Mouse (Mus musculus): ENCODE results near the gene Rps11. TPM values are rescaled to one million over a fixed set of nuclear protein-coding genes. Genes with fewer than 3 reads are reported as not detected.
"Not testable (repeated sequence)": the region's sequence is repeated elsewhere in the genome, so short reads cannot be mapped to it uniquely, and the experiment has no call there.

The Rps11 gene
- 915 and 960 TPM in 2 replicates for polyA plus RNA-seq (2014; fragmentation: Nextera tagmentation; extraction: Ambion mirVana)

GRCm38 (mm10) chr7:45124224-45125143 lies at the start of gene Rps11:
Gene Rps11, minus strand, starts transcription at chr7:45124439.
- peak within 1 kb of the TSS; percentile 88 for H3K4me2 ChIP-seq (ENCODE audit: low read length)
- WGBS, result under 1% methylated on average over 59 of the region's 59 CpGs
- peak within 1 kb of the TSS; percentile 87 for H3K27ac ChIP-seq (replicated peaks; ENCODE audit: low read depth, low read length)
- H3K4me1 ChIP-seq (ENCODE audit: control insufficient read depth, insufficient read depth, low read length), result peaks cover 18% of the 10 kb centered on the region
- peak; percentile 87 for ATAC-seq (ENCODE audit: low FRiP score, low TSS enrichment)
- H3K36me3 ChIP-seq (ENCODE audit: control insufficient read depth, insufficient read depth, low read length), result peaks cover 66% of the 10 kb centered on the region
- peak within 1 kb of the TSS; percentile 93 for H3K9ac ChIP-seq (replicated peaks; ENCODE audit: low read length)
- H3K9me3 ChIP-seq (ENCODE audit: control insufficient read depth, low read length), result no peaks in the 10 kb centered on the region
- H3K4me3 ChIP-seq (replicated peaks; ENCODE audit: low read depth, low read length), result peak within 1 kb of the TSS; percentile 70
- DNase-seq, result peak; percentile 100
- H3K27me3 ChIP-seq (ENCODE audit: control insufficient read depth, insufficient read depth, low read length), result no peaks in the 10 kb centered on the region

DNA sequence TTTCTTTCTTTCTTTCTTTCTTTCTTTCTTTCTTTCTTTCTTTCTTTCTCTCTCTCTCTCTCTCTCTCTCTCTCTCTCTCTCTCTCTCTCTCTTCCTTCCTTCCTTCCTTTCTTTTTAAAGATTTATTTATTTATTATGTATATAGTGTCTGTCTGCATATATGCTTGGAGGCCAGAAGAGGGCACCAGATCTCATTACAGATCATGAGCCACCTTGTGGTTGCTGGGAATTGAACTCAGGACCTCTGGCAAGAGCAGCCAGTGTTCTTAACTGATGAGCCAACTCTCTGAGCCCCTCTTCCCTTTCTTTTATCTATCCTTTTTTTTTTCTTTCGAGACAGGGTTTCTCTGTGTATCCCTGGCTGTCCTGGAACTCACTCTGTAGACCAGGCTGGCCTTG lies 49.5 kb upstream of the Rps11 start:
- H3K4me1 ChIP-seq (ENCODE audit: control insufficient read depth, insufficient read depth, low read length); ATAC-seq (ENCODE audit: low FRiP score, low TSS enrichment); H3K4me3 ChIP-seq (replicated peaks; ENCODE audit: low read depth, low read length); H3K9me3 ChIP-seq (ENCODE audit: control insufficient read depth, low read length); H3K9ac ChIP-seq (replicated peaks; ENCODE audit: low read length); DNase-seq; H3K36me3 ChIP-seq (ENCODE audit: control insufficient read depth, insufficient read depth, low read length); H3K4me2 ChIP-seq (ENCODE audit: low read length); H3K27ac ChIP-seq (replicated peaks; ENCODE audit: low read depth, low read length): not testable (repeated sequence)
- 68% methylated on average over 1 of the region's 1 CpGs for WGBS
- H3K27me3 ChIP-seq (ENCODE audit: control insufficient read depth, insufficient read depth, low read length), result peaks cover 58% of the 10 kb centered on the region

DNA sequence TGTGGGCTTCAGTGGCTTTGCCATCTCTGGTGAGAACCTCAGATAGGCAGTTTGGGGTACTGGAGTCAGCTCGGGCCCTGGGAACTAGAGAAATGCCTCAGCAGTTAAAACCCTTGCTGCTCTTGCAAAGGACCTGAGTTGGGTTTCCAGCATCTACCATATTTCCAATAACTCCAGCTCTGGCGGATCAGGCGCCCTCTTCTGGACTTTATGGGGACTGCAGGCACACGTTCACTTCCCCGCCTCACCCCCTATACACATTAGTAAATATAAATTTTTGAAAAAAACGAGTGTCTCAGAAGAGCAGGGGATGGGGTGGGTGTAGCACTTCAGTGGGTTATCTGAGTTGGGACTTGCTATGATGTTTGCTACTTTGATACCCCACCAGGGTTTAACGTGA lies 48.7 kb upstream of the Rps11 start:
- no peak for ATAC-seq (ENCODE audit: low FRiP score, low TSS enrichment)
- H3K9ac ChIP-seq (replicated peaks; ENCODE audit: low read length), result no peak overlapping the region
- 65% methylated on average over 7 of the region's 7 CpGs for WGBS
- peaks cover 6% of the 10 kb centered on the region; the same call in 1 of the 2 replicates for H3K4me1 ChIP-seq (ENCODE audit: control insufficient read depth, insufficient read depth, low read length)
- H3K36me3 ChIP-seq (ENCODE audit: control insufficient read depth, insufficient read depth, low read length), result no peaks in the 10 kb centered on the region
- H3K4me3 ChIP-seq (replicated peaks; ENCODE audit: low read depth, low read length), result no peak overlapping the region
- DNase-seq, result no peak
- peaks cover 58% of the 10 kb centered on the region for H3K27me3 ChIP-seq (ENCODE audit: control insufficient read depth, insufficient read depth, low read length)
- no peak overlapping the region for H3K27ac ChIP-seq (replicated peaks; ENCODE audit: low read depth, low read length)
- H3K9me3 ChIP-seq (ENCODE audit: control insufficient read depth, low read length), result no peaks in the 10 kb centered on the region
- no peak overlapping the region for H3K4me2 ChIP-seq (ENCODE audit: low read length)

DNA sequence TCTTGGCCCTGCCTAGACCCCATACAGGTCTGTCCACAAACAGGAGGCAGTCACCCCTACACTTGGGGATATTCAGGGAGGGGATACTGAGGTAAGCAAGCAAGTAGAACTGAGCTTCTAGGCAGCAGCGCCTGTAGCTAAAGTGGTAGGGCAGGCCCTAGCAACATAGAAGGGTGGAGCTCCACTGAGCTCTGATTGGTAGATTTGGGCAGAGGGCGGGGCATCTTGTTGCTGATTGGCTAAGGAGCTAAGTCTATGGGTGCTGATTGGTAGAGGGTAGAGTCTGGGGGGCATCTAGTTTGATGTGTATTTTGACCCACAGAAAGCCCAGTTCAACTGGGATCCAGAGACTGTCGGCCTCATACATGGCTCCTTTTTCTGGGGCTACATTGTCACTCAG lies 45.3 kb upstream of the Rps11 start:
- no peak for DNase-seq
- Histone ChIP-seq H3K27me3 (ENCODE audit: control insufficient read depth, insufficient read depth, low read length) (peaks cover 58% of the 10 kb centered on the region), H3K4me1 (ENCODE audit: control insufficient read depth, insufficient read depth, low read length) (peaks cover 6% of the 10 kb centered on the region; the same call in 1 of the 2 replicates), H3K4me3 (replicated peaks; ENCODE audit: low read depth, low read length) (no peak overlapping the region), H3K27ac (replicated peaks; ENCODE audit: low read depth, low read length) (no peak overlapping the region), H3K9ac (replicated peaks; ENCODE audit: low read length) (no peak overlapping the region), H3K9me3 (ENCODE audit: control insufficient read depth, low read length) (no peaks in the 10 kb centered on the region), H3K36me3 (ENCODE audit: control insufficient read depth, insufficient read depth, low read length) (no peaks in the 10 kb centered on the region), H3K4me2 (ENCODE audit: low read length) (no peak overlapping the region)
- WGBS, result 94% methylated on average over 3 of the region's 3 CpGs
- ATAC-seq (ENCODE audit: low FRiP score, low TSS enrichment), result no peak

GRCm38 (mm10) chr7:45168656-45169055 lies 44.4 kb upstream of the Rps11 start:
- H3K9me3 ChIP-seq (ENCODE audit: control insufficient read depth, low read length), result no peaks in the 10 kb centered on the region
- DNase-seq, result no peak
- H3K4me2 ChIP-seq (ENCODE audit: low read length), result peak overlapping the region; percentile 24; the same call in 1 of the 2 replicates
- peaks cover 59% of the 10 kb centered on the region for H3K27me3 ChIP-seq (ENCODE audit: control insufficient read depth, insufficient read depth, low read length)
- H3K9ac ChIP-seq (replicated peaks; ENCODE audit: low read length), result no peak overlapping the region
- H3K27ac ChIP-seq (replicated peaks; ENCODE audit: low read depth, low read length), result no peak overlapping the region
- peaks cover 9% of the 10 kb centered on the region for H3K4me1 ChIP-seq (ENCODE audit: control insufficient read depth, insufficient read depth, low read length)
- 0 out of 2 replicates have a peak overlapping the region, but pooled peaks have one; percentile 5 for H3K4me3 ChIP-seq (replicated peaks; ENCODE audit: low read depth, low read length)
- ATAC-seq (ENCODE audit: low FRiP score, low TSS enrichment), result no peak
- WGBS, result 3% methylated on average over 24 of the region's 24 CpGs
- H3K36me3 ChIP-seq (ENCODE audit: control insufficient read depth, insufficient read depth, low read length), result no peaks in the 10 kb centered on the region

DNA sequence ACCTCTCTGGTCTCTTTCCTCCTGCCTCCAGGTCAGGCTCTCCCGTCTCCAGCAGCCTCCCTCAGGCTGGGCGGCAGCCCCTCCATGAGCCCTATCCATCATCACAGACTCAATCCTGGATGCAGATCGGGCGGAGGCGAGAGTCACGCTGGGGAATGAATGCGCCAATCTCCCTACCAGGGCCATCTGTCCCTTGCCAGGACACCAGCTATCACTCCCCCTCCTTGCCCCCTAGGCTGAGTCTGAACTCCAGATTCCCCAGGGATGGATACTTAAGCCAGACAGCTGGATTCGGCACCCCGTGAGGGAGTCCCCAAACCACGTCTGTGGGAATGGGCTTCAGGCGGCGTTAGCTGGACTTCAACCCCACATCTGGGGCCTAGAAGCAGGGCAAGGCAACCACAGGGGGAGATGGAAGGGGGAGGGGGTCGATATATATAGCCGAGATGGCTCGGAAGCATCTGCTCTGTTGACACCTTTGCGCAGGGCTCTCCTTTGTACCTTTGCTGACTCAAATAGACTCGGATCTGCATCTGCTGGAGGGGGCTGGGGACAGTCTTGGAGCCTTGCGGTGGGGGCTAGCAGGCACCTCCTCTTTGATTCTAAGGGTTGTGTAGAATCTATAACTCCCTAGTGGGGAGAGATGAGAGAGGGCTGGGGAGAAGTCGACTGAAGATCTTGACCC lies 43.7 kb upstream of the Rps11 start:
- Histone ChIP-seq H3K27ac (replicated peaks; ENCODE audit: low read depth, low read length) (no peak overlapping the region), H3K4me2 (ENCODE audit: low read length) (peak overlapping the region; percentile 21), H3K36me3 (ENCODE audit: control insufficient read depth, insufficient read depth, low read length) (no peaks in the 10 kb centered on the region), H3K4me1 (ENCODE audit: control insufficient read depth, insufficient read depth, low read length) (peaks cover 11% of the 10 kb centered on the region), H3K9ac (replicated peaks; ENCODE audit: low read length) (peak overlapping the region; percentile 31; the same call in 1 of the 2 replicates), H3K4me3 (replicated peaks; ENCODE audit: low read depth, low read length) (no peak overlapping the region), H3K27me3 (ENCODE audit: control insufficient read depth, insufficient read depth, low read length) (peaks cover 66% of the 10 kb centered on the region), H3K9me3 (ENCODE audit: control insufficient read depth, low read length) (no peaks in the 10 kb centered on the region)
- DNase-seq, result peak; percentile 46
- no peak for ATAC-seq (ENCODE audit: low FRiP score, low TSS enrichment)
- under 1% methylated on average over 19 of the region's 19 CpGs for WGBS

- peaks cover 66% of the 10 kb centered on the region for H3K27me3 ChIP-seq (ENCODE audit: control insufficient read depth, insufficient read depth, low read length)
- H3K4me3 ChIP-seq (replicated peaks; ENCODE audit: low read depth, low read length), result no peak overlapping the region
- no peak for DNase-seq
- no peaks in the 10 kb centered on the region for H3K36me3 ChIP-seq (ENCODE audit: control insufficient read depth, insufficient read depth, low read length)
- H3K4me2 ChIP-seq (ENCODE audit: low read length), result no peak overlapping the region
- no peak overlapping the region for H3K27ac ChIP-seq (replicated peaks; ENCODE audit: low read depth, low read length)
- 25% methylated on average over 9 of the region's 10 CpGs for WGBS
- no peak overlapping the region; the same call in 1 of the 2 replicates for H3K9ac ChIP-seq (replicated peaks; ENCODE audit: low read length)
- H3K4me1 ChIP-seq (ENCODE audit: control insufficient read depth, insufficient read depth, low read length), result peaks cover 18% of the 10 kb centered on the region
- no peaks in the 10 kb centered on the region for H3K9me3 ChIP-seq (ENCODE audit: control insufficient read depth, low read length)
- no peak for ATAC-seq (ENCODE audit: low FRiP score, low TSS enrichment)
These were observed 42.7 kb upstream of the Rps11 start for GRCm38 (mm10) chr7:45166950-45167401.

GRCm38 (mm10) chr7:45165701-45166100 lies 41.5 kb upstream of the Rps11 start:
- H3K4me1 ChIP-seq (ENCODE audit: control insufficient read depth, insufficient read depth, low read length), result peaks cover 18% of the 10 kb centered on the region
- no peak overlapping the region for H3K4me2 ChIP-seq (ENCODE audit: low read length)
- no peak overlapping the region for H3K4me3 ChIP-seq (replicated peaks; ENCODE audit: low read depth, low read length)
- H3K36me3 ChIP-seq (ENCODE audit: control insufficient read depth, insufficient read depth, low read length), result 0 out of 2 replicates have a peak, but pooled peaks cover under 1% of the 10 kb centered on the region
- no peak overlapping the region for H3K27ac ChIP-seq (replicated peaks; ENCODE audit: low read depth, low read length)
- 48% methylated on average over 11 of the region's 11 CpGs for WGBS
- no peak overlapping the region for H3K9ac ChIP-seq (replicated peaks; ENCODE audit: low read length)
- ATAC-seq (ENCODE audit: low FRiP score, low TSS enrichment) (no peak), DNase-seq (no peak)
- H3K27me3 ChIP-seq (ENCODE audit: control insufficient read depth, insufficient read depth, low read length), result peaks cover 66% of the 10 kb centered on the region
- no peaks in the 10 kb centered on the region for H3K9me3 ChIP-seq (ENCODE audit: control insufficient read depth, low read length)
